Mouse (Mus musculus): ENCODE results near the gene Gramd4.

DNA sequence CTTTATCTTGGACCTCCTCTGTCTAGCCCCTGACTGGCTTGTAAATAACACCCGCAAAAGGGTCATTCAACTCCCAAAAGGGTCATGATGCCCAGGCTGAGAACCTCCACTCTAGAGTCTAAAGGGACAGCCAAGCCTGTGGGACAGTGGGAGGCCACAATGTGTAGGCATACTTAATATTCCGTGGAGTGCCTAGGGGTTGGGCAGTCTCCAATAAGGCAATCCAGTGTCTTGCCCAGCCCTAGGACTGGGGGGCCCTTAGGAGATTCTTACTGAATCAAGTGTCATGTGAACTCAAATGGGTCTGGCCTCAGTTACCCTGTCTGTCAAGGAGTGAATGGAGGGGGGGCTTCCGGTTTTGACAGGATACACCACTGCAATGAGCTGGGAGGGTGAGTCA is 71.5 kb downstream of the Gramd4 start:
- TF ChIP-seq POLR2A (IDR thresholded peaks at IDR 0.05; ENCODE audit: insufficient read depth, low read depth, low read length) (no peak), CTCF (IDR thresholded peaks at IDR 0.05) (no peak)
